Mouse (Mus musculus) CD4-positive, CD25-positive, alpha-beta regulatory T cell, adult 9 weeks (primary cell): Measurements from ENCODE around the gene Morc4. TPM values are rescaled to one million over a fixed set of nuclear protein-coding genes. Genes with fewer than 3 reads are reported as not detected.

Source experiments
- polyA plus RNA-seq: library from polyadenylated mRNA; unstranded; fragments of 100-300 nt; shearing (Covaris generic); gene quantifications from one replicate; pipeline ENCODE4 v1.2.1, GENCODE M21; 2017

Morc4 gene
- not detected for polyA plus RNA-seq

DNA sequence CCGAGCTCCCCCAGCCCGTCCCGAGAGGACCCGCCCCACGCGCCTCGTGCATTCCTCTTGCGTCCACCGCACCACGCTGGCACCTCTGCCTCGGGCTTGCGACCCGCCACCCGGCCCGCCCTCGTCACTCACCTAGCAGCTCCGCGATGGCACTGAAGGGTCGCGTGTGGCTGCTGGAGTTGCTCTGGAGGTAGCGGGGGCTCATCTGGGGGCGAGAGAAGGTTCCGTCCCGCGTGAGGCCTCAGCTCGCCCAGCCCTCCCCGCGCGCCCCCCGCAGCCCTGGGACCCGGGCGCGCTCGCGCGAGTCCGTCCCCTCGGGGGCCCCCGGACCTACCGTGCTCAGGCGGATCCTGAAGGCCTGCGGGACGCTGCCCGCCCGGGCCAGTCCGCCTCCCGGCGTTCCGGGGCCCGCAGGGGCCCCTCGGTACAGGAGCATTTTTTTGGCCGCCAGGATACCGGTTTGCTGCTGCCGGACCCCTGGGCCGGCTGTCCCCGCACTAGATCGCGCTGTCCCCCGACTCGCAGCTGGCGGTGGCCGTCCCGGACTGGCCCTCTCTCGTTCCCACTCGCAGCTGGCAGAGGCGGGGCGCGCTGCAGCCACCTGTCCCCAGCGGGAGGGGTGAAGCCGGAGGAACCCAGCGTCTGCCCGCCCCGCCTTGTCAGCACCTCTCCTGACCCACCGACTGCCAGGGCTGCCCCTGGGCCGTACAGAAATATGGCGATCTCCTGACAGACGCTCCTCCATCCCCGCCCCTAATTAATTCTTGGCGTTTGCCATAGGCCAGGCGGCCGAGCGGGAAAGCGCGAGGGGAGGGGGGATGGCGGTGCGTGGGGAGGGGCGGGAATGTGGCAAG lies at the start of gene Morc4:
Morc4 (minus strand) TSS at position 740 of the 854 bp plus-strand sequence.

GRCm38 (mm10) chrX:139800406-139800878 lies 71.0 kb downstream of the Morc4 start, which contains the start of gene Cldn2:
Cldn2 (plus strand) TSS chrX:139800828.

GRCm38 (mm10) chrX:139782278-139783044 lies 89.0 kb downstream of the Morc4 start, which contains the start of gene Ripply1:
Ripply1 (minus strand) TSS chrX:139782353.

Other genes with a start within 250 kb of the Morc4 start
- 12.1 TPM for gene Tbc1d8b, start 186.7 kb downstream of the Morc4 start, polyA plus RNA-seq
- gene Gm15013, start 157.2 kb downstream of the Morc4 start, polyA plus RNA-seq = 0.81 TPM
- not detected for gene Ripply1, start 89.3 kb downstream of the Morc4 start, polyA plus RNA-seq
- gene Cldn2, start 70.8 kb downstream of the Morc4 start, polyA plus RNA-seq = not detected
- gene Rbm41, start 126.9 kb upstream of the Morc4 start, polyA plus RNA-seq = 14.8 TPM
- not detected for gene Nup62cl, start 191.0 kb upstream of the Morc4 start, polyA plus RNA-seq
- gene Pih1h3b, start 191.2 kb upstream of the Morc4 start, polyA plus RNA-seq = not detected